Mouse (Mus musculus): ENCODE measurements around the gene Mad2l1bp. TPM values are rescaled to one million over a fixed set of nuclear protein-coding genes. Genes with fewer than 3 reads are reported as not detected.

Mad2l1bp gene
- polyA plus RNA-seq, 1 experiment from 2014 or later, result 28.9 TPM

GRCm38 (mm10) chr17:46164791-46165190 lies 11.4 kb upstream of the Mad2l1bp start:
- Histone ChIP-seq H3K9ac (replicated peaks) (no peak overlapping the region), H3K4me1 (peaks cover 26% of the 10 kb centered on the region), H3K4me3 (no peak overlapping the region), H3K4me2 (replicated peaks) (no peak overlapping the region), H3K27ac (replicated peaks) (no peak overlapping the region), H3K9me3 (no peaks in the 10 kb centered on the region), H3K27me3 (no peaks in the 10 kb centered on the region), H3K36me3 (peaks cover 56% of the 10 kb centered on the region)
- ATAC-seq (replicated peaks), result no peak
- WGBS, result 93% methylated on average over 10 of the region's 10 CpGs

GRCm38 (mm10) chr17:46164301-46164700 lies 10.9 kb upstream of the Mad2l1bp start:
- no peak overlapping the region for H3K9ac ChIP-seq (replicated peaks)
- WGBS, result 96% methylated on average over 8 of the region's 8 CpGs

GRCm38 (mm10) chr17:46162951-46163421 lies 9.6 kb upstream of the Mad2l1bp start:
- Histone ChIP-seq H3K4me1 (peaks cover 30% of the 10 kb centered on the region), H3K36me3 (peaks cover 39% of the 10 kb centered on the region), H3K4me2 (replicated peaks) (0 out of 2 replicates have a peak overlapping the region, but pooled peaks have one; percentile 2), H3K9me3 (no peaks in the 10 kb centered on the region), H3K27ac (replicated peaks) (no peak overlapping the region), H3K27me3 (no peaks in the 10 kb centered on the region), H3K9ac (replicated peaks) (no peak overlapping the region), H3K4me3 (no peak overlapping the region)
- WGBS, result 84% methylated on average over 9 of the region's 9 CpGs
- no peak for ATAC-seq (replicated peaks)

More at GRCm38 (mm10) chr17:46164301-46164700, 10.9 kb upstream of the Mad2l1bp start:
- Histone ChIP-seq H3K4me2 (replicated peaks) (no peak overlapping the region), H3K9me3 (no peaks in the 10 kb centered on the region), H3K27me3 (no peaks in the 10 kb centered on the region), H3K36me3 (peaks cover 51% of the 10 kb centered on the region), H3K4me1 (peaks cover 30% of the 10 kb centered on the region), H3K4me3 (no peak overlapping the region), H3K27ac (replicated peaks) (no peak overlapping the region)
- no peak for ATAC-seq (replicated peaks)

GRCm38 (mm10) chr17:46162551-46162950 lies 9.2 kb upstream of the Mad2l1bp start:
- WGBS, result 92% methylated on average over 7 of the region's 7 CpGs
- H3K4me2 ChIP-seq (replicated peaks), result peak overlapping the region; percentile 71; the same call in 1 of the 2 replicates

GRCm38 (mm10) chr17:46161710-46162109 lies 8.4 kb upstream of the Mad2l1bp start:
- Histone ChIP-seq H3K9me3 (no peaks in the 10 kb centered on the region), H3K9ac (replicated peaks) (peak overlapping the region; percentile 90), H3K4me3 (peak overlapping the region; percentile 90), H3K27ac (replicated peaks) (no peak overlapping the region), H3K36me3 (peaks cover 27% of the 10 kb centered on the region), H3K4me1 (peaks cover 30% of the 10 kb centered on the region), H3K4me2 (replicated peaks) (peak overlapping the region; percentile 71), H3K27me3 (no peaks in the 10 kb centered on the region)
- no peak for ATAC-seq (replicated peaks)
- WGBS, result 46% methylated on average over 9 of the region's 9 CpGs

More at GRCm38 (mm10) chr17:46162551-46162950, 9.2 kb upstream of the Mad2l1bp start:
- Histone ChIP-seq H3K27me3 (no peaks in the 10 kb centered on the region), H3K4me1 (peaks cover 30% of the 10 kb centered on the region), H3K36me3 (peaks cover 35% of the 10 kb centered on the region), H3K4me3 (no peak overlapping the region), H3K27ac (replicated peaks) (no peak overlapping the region), H3K9ac (replicated peaks) (no peak overlapping the region), H3K9me3 (no peaks in the 10 kb centered on the region)
- ATAC-seq (replicated peaks), result no peak

- H3K27ac ChIP-seq (replicated peaks), result peak overlapping the region; percentile 74
- ATAC-seq (replicated peaks), result peak; percentile 41
- peaks cover 22% of the 10 kb centered on the region for H3K36me3 ChIP-seq
- WGBS, result 0% methylated on average over 19 of the region's 19 CpGs
- H3K27me3 ChIP-seq, result no peaks in the 10 kb centered on the region
- H3K4me2 ChIP-seq (replicated peaks), result peak overlapping the region; percentile 71
- H3K4me3 ChIP-seq, result peak overlapping the region; percentile 90
- peaks cover 30% of the 10 kb centered on the region for H3K4me1 ChIP-seq
- peak overlapping the region; percentile 90 for H3K9ac ChIP-seq (replicated peaks)
- H3K9me3 ChIP-seq, result no peaks in the 10 kb centered on the region
These were observed 7.8 kb upstream of the Mad2l1bp start for GRCm38 (mm10) chr17:46161179-46161578.

- Histone ChIP-seq H3K4me3 (peak within 1 kb of the TSS; percentile 90), H3K27me3 (no peaks in the 10 kb centered on the region), H3K9me3 (no peaks in the 10 kb centered on the region), H3K9ac (replicated peaks) (peak within 1 kb of the TSS; percentile 90), H3K4me1 (peaks cover 30% of the 10 kb centered on the region), H3K36me3 (peaks cover 17% of the 10 kb centered on the region), H3K4me2 (replicated peaks) (peak within 1 kb of the TSS; percentile 82), H3K27ac (replicated peaks) (peak within 1 kb of the TSS; percentile 81)
- ATAC-seq (replicated peaks), result peak; percentile 98
- WGBS, result 1% methylated on average over 23 of the region's 23 CpGs
These were observed 7.3 kb upstream of the Mad2l1bp start, which contains the start of gene Gtpbp2 for GRCm38 (mm10) chr17:46160686-46161085. TSS of gene Gtpbp2 (plus strand) at chr17:46161032.

GRCm38 (mm10) chr17:46160090-46160662 lies 6.8 kb upstream of the Mad2l1bp start:
- WGBS, result under 1% methylated on average over 16 of the region's 16 CpGs
- peak overlapping the region; percentile 90 for H3K4me3 ChIP-seq
- H3K27ac ChIP-seq (replicated peaks), result peak overlapping the region; percentile 81
- H3K9me3 ChIP-seq, result no peaks in the 10 kb centered on the region
- peaks cover 30% of the 10 kb centered on the region for H3K4me1 ChIP-seq
- peaks cover 13% of the 10 kb centered on the region; the same call in 1 of the 2 replicates for H3K36me3 ChIP-seq
- peak; percentile 73 for ATAC-seq (replicated peaks)
- H3K4me2 ChIP-seq (replicated peaks), result peak overlapping the region; percentile 82
- H3K9ac ChIP-seq (replicated peaks), result peak overlapping the region; percentile 39
- H3K27me3 ChIP-seq, result no peaks in the 10 kb centered on the region

GRCm38 (mm10) chr17:46159236-46159635 lies 5.9 kb upstream of the Mad2l1bp start:
- Histone ChIP-seq H3K27me3 (no peaks in the 10 kb centered on the region), H3K27ac (replicated peaks) (no peak overlapping the region), H3K9ac (replicated peaks) (no peak overlapping the region), H3K4me2 (replicated peaks) (no peak overlapping the region), H3K4me3 (peak overlapping the region; percentile 90; the same call in 1 of the 2 replicates), H3K9me3 (no peaks in the 10 kb centered on the region), H3K4me1 (peaks cover 30% of the 10 kb centered on the region), H3K36me3 (peaks cover 5% of the 10 kb centered on the region; the same call in 1 of the 2 replicates)
- no peak for ATAC-seq (replicated peaks)
- 68% methylated on average over 2 of the region's 2 CpGs for WGBS

- Histone ChIP-seq H3K4me1 (peaks cover 26% of the 10 kb centered on the region), H3K4me2 (replicated peaks) (no peak overlapping the region), H3K36me3 (no peaks in the 10 kb centered on the region), H3K27me3 (no peaks in the 10 kb centered on the region), H3K9me3 (no peaks in the 10 kb centered on the region), H3K27ac (replicated peaks) (no peak overlapping the region), H3K9ac (replicated peaks) (no peak overlapping the region), H3K4me3 (no peak overlapping the region)
- 88% methylated on average over 8 of the region's 8 CpGs for WGBS
- no peak for ATAC-seq (replicated peaks)
These were observed 3.8 kb upstream of the Mad2l1bp start for GRCm38 (mm10) chr17:46157131-46157530.

GRCm38 (mm10) chr17:46156680-46157079 lies 3.3 kb upstream of the Mad2l1bp start:
- H3K9me3 ChIP-seq, result no peaks in the 10 kb centered on the region

GRCm38 (mm10) chr17:46154336-46154735 lies 983 bp upstream of the Mad2l1bp start:
- H3K27ac ChIP-seq (replicated peaks), result no peak overlapping the region

More at GRCm38 (mm10) chr17:46156680-46157079, 3.3 kb upstream of the Mad2l1bp start:
- ATAC-seq (replicated peaks), result no peak
- H3K27ac ChIP-seq (replicated peaks), result no peak overlapping the region
- no peak overlapping the region for H3K4me3 ChIP-seq
- peaks cover 23% of the 10 kb centered on the region for H3K4me1 ChIP-seq
- no peaks in the 10 kb centered on the region for H3K36me3 ChIP-seq
- no peak overlapping the region for H3K4me2 ChIP-seq (replicated peaks)
- no peaks in the 10 kb centered on the region for H3K27me3 ChIP-seq
- no peak overlapping the region for H3K9ac ChIP-seq (replicated peaks)
- WGBS, result 90% methylated on average over 5 of the region's 5 CpGs

More at GRCm38 (mm10) chr17:46154336-46154735, 983 bp upstream of the Mad2l1bp start:
- H3K4me2 ChIP-seq (replicated peaks), result no peak overlapping the region
- H3K4me3 ChIP-seq, result no peak overlapping the region
- peaks cover 12% of the 10 kb centered on the region for H3K4me1 ChIP-seq
- H3K9ac ChIP-seq (replicated peaks), result no peak overlapping the region
- WGBS, result 93% methylated on average over 3 of the region's 3 CpGs
- no peaks in the 10 kb centered on the region for H3K9me3 ChIP-seq
- H3K27me3 ChIP-seq, result no peaks in the 10 kb centered on the region
- H3K36me3 ChIP-seq, result no peaks in the 10 kb centered on the region
- ATAC-seq (replicated peaks), result no peak
